Mouse (Mus musculus) liver, embryonic 13.5 days (tissue): ENCODE results near the gene Gpr135. TPM values are rescaled to one million over a fixed set of nuclear protein-coding genes. Genes with fewer than 3 reads are reported as not detected.
"Not testable (repeated sequence)": the region's sequence is repeated elsewhere in the genome, so short reads cannot be mapped to it uniquely, and the experiment has no call there.

Experiments
- ATAC-seq: fragments of 200-750 bp; cut with Nextera tagmentation; 2 replicates; pipeline ENCODE4 v1.8.0; 2017; ENCODE audit warnings: low read depth, mild to moderate bottlenecking, moderate number of reproducible peaks, moderate library complexity
- DNase-seq: peaks from one replicate; pipeline ENCODE4 v3.0.0; 2022
- H3K27ac ChIP-seq: fragments of 300-500 bp; sonication (generic); 2 replicates; pipeline ENCODE4 v1.5.1; 2015; ENCODE audit warnings: moderate library complexity, mild to moderate bottlenecking, inconsistent platforms
- H3K27me3 ChIP-seq: fragments of 300-500 bp; sonication (generic); 2 replicates; pipeline ENCODE4 v1.6.1; 2015; ENCODE audit warnings: mild to moderate bottlenecking, inconsistent platforms
- H3K36me3 ChIP-seq: fragments of 300-500 bp; sonication (generic); 2 replicates; pipeline ENCODE4 v1.6.1; 2015; ENCODE audit warnings: mild to moderate bottlenecking, inconsistent platforms
- H3K4me1 ChIP-seq: fragments of 300-500 bp; sonication (generic); replicated peaks from 2 replicates; pipeline ENCODE4 v1.6.1; 2015; ENCODE audit warnings: inconsistent platforms
- H3K4me2 ChIP-seq: fragments of 300-500 bp; sonication (generic); 2 replicates; pipeline ENCODE4 v1.6.1; 2015; ENCODE audit warnings: inconsistent platforms, mild to moderate bottlenecking, moderate library complexity
- H3K4me3 ChIP-seq: fragments of 300-500 bp; sonication (generic); replicated peaks from 2 replicates; pipeline ENCODE4 v1.5.1; 2015; ENCODE audit warnings: mild to moderate bottlenecking, inconsistent platforms
- H3K9ac ChIP-seq: fragments of 300-500 bp; sonication (generic); 2 replicates; pipeline ENCODE4 v1.6.1; 2015; ENCODE audit warnings: mild to moderate bottlenecking, inconsistent platforms
- H3K9me3 ChIP-seq: fragments of 300-500 bp; sonication (generic); replicated peaks from 2 replicates; pipeline ENCODE4 v1.6.1; 2016; ENCODE audit warnings: inconsistent platforms
- WGBS: fragments of 180-500 bp; shearing (Covaris S2); methylation state at CpG from one replicate; pipeline ENCODE4 v1.1.7; 2015; ENCODE audit not compliant: insufficient replicate concordance; 5-methylcytosine and 5-hydroxymethylcytosine counted together
- polyA plus RNA-seq: library from polyadenylated mRNA; unstranded; fragments of >200 nt; fragmentation: Nextera tagmentation; extraction: Ambion mirVana; gene quantifications from 2 replicates; pipeline ENCODE4 v1.2.1, GENCODE M21; 2015

Gpr135 gene
- polyA plus RNA-seq, 1 experiment from 2014 or later = 0.09 TPM

DNA sequence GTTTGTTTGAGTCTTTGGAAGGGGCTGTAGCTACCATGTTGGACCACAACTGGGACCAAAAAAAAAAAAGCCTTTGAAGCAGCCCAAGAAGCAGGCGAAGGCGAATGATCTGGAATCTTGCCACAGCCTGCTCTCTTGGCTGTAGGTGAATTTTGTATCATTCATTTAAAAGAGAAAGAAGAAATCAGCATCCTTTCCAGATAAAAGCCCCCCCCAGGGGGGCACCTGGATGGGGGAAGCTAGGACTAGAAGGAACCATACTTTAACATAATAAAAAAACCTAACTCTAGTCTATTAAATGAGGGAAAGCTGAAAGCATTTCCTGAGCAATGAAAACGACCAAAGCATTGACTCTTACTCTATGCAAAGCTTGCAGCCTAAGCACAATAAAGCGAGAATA is 20.1 kb downstream of the Gpr135 start:
- H3K4me1 ChIP-seq = no peaks in the 10 kb centered on the region
- H3K9ac ChIP-seq = no peak overlapping the region
- 57% methylated on average over 4 of the region's 4 CpGs for WGBS
- no peaks in the 10 kb centered on the region for H3K36me3 ChIP-seq
- no peak overlapping the region for H3K4me2 ChIP-seq
- ATAC-seq (no peak), DNase-seq (no peak)
- no peaks in the 10 kb centered on the region for H3K27me3 ChIP-seq
- H3K9me3 ChIP-seq = no peaks in the 10 kb centered on the region
- H3K4me3 ChIP-seq = no peak overlapping the region
- H3K27ac ChIP-seq = no peak overlapping the region

DNA sequence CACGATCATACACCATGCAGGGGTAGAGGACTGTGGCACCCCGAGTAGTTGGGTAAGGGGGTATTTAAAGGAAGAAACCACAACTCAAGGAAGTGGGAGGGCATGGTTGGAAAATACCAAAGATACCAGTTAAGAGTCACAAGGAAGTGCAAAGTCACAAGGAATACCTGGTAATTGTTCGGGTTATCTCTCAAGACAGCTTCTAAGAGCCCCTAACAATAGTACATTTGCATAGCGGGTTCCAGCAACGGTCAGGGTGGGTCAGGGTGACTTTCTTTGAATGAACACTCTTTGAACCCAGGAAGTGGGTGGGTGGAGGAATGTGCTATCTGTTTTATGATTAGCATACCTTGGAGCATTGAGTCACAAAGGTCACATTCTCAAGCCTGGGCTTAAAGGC is 20.8 kb downstream of the Gpr135 start:
- H3K4me3 ChIP-seq, H3K36me3 ChIP-seq, H3K4me2 ChIP-seq, H3K4me1 ChIP-seq, H3K9me3 ChIP-seq, DNase-seq, ATAC-seq, H3K27ac ChIP-seq, H3K9ac ChIP-seq, H3K27me3 ChIP-seq: not testable (repeated sequence)
- WGBS = 69% methylated on average over 5 of the region's 5 CpGs

DNA sequence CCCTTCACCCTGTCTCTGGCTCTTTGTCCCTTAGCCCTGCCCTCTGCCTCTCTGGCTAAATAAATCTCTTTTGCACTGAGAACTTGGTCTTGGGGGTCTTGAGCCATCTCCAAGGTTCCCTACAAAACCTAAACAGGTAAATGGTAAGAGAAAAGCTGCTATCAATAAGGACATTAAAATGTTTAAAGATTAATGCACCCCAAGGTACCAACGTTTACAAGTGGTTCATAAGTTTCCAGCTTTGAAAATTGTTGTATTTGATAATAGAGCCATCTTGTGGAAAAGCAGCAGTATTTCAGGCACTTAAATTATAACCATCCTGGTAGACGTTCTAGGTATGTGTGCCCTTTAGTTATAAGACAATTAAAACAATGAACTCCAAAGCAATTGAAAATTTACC is 23.4 kb downstream of the Gpr135 start:
- Histone ChIP-seq H3K27ac (no peak overlapping the region), H3K4me3 (no peak overlapping the region), H3K9ac (no peak overlapping the region), H3K4me1 (no peaks in the 10 kb centered on the region), H3K9me3 (no peaks in the 10 kb centered on the region), H3K4me2 (no peak overlapping the region), H3K27me3 (no peaks in the 10 kb centered on the region), H3K36me3 (no peaks in the 10 kb centered on the region)
- no peak for DNase-seq
- no peak for ATAC-seq
- 6% methylated on average over 2 of the region's 2 CpGs for WGBS

DNA sequence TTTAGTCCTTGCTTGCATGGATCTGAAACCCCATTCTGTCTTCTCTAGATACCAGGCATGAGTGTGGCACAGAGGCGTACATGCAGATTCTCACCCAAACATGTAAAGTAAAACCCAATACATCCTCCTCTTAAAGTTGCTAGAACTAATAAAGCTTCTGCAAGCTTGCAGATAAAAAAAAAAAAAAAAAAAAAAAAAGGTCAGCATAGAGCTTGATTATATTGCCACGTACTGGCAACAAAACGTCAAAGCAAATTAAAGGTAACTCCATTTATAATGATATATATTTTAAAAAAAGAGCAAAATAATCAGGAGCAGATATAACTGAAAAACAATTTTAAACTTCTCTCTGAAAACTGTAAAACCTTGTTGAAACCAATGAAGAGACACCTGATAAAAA is 29.7 kb downstream of the Gpr135 start:
- no peak overlapping the region for H3K4me3 ChIP-seq
- no peaks in the 10 kb centered on the region for H3K9me3 ChIP-seq
- ATAC-seq (no peak), DNase-seq (no peak)
- H3K9ac ChIP-seq = no peak overlapping the region
- no peaks in the 10 kb centered on the region for H3K4me1 ChIP-seq
- WGBS = 76% methylated on average over 3 of the region's 3 CpGs
- no peaks in the 10 kb centered on the region for H3K36me3 ChIP-seq
- H3K27me3 ChIP-seq = no peaks in the 10 kb centered on the region
- H3K27ac ChIP-seq = no peak overlapping the region
- H3K4me2 ChIP-seq = no peak overlapping the region

DNA sequence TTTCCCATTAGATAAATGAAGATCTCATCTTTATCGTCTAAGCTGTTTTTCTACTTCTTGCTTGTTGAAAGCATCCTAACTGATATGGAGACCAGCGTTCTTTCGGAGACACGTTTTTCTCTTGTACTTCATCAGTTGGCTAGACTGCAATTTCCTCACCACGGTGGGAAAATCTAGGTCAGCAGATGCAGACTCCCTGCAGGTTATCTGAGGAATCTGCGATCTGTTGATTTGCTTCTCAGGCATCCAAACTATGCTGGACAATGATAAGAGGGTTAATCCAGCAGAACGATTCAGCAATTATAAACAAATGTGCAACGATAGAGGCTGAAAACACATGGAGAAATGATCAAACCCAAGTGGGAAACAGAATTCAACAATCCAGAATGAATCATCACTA is 31.4 kb downstream of the Gpr135 start:
- Histone ChIP-seq H3K9ac (no peak overlapping the region), H3K36me3 (no peaks in the 10 kb centered on the region), H3K4me1 (no peaks in the 10 kb centered on the region), H3K27me3 (no peaks in the 10 kb centered on the region), H3K4me2 (no peak overlapping the region), H3K9me3 (no peaks in the 10 kb centered on the region), H3K4me3 (no peak overlapping the region), H3K27ac (no peak overlapping the region)
- WGBS = 61% methylated on average over 8 of the region's 8 CpGs
- DNase-seq (no peak), ATAC-seq (no peak)

DNA sequence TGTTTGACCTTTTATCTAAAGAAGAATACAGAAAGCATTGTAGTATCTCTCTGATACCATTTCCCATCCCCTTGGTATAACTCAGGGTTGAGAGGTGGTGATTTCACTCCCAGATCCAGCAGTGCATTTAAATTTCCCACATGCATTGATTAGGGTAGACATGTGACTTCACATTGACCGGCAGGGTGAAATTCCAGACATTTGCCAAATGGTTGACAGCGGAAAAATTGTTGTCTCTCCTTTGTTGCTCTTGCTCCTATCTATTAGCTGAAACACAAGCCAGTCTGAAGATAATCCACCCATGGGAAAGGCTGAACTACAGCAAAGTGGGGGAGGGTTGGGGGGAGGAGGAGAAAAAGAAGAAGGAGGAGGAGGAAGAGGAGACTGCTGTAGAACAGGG is 32.1 kb downstream of the Gpr135 start:
- WGBS = 58% methylated on average over 2 of the region's 2 CpGs
- Histone ChIP-seq H3K9me3 (no peaks in the 10 kb centered on the region), H3K36me3 (no peaks in the 10 kb centered on the region), H3K9ac (no peak overlapping the region), H3K4me1 (no peaks in the 10 kb centered on the region), H3K4me2 (no peak overlapping the region), H3K4me3 (no peak overlapping the region), H3K27ac (no peak overlapping the region), H3K27me3 (no peaks in the 10 kb centered on the region)
- ATAC-seq = no peak
- no peak for DNase-seq

DNA sequence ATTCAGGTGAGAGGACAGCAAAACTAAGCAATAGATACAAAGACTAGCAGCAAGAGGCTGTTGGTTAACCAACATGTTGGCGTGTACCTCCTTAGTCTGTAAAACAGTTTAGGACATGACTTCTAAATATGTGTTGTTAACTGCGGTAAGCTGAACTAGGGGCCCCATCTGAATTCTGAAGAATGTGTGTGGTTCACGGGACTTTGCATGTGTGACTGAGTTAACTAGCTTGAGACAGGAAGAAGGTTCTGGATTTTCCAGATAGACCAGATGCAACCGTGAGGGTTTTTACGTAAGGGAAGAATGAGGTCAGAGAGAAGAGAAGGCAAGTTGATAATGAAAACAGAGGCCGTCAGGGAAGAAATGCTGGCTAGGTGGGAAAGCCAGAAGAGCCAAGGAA is 33.9 kb downstream of the Gpr135 start:
- Histone ChIP-seq H3K27me3 (no peaks in the 10 kb centered on the region), H3K9me3 (no peaks in the 10 kb centered on the region), H3K4me1 (no peaks in the 10 kb centered on the region), H3K27ac (no peak overlapping the region), H3K36me3 (no peaks in the 10 kb centered on the region), H3K4me3 (no peak overlapping the region), H3K9ac (no peak overlapping the region), H3K4me2 (no peak overlapping the region)
- 53% methylated on average over 6 of the region's 6 CpGs for WGBS
- DNase-seq = no peak
- ATAC-seq = no peak

DNA sequence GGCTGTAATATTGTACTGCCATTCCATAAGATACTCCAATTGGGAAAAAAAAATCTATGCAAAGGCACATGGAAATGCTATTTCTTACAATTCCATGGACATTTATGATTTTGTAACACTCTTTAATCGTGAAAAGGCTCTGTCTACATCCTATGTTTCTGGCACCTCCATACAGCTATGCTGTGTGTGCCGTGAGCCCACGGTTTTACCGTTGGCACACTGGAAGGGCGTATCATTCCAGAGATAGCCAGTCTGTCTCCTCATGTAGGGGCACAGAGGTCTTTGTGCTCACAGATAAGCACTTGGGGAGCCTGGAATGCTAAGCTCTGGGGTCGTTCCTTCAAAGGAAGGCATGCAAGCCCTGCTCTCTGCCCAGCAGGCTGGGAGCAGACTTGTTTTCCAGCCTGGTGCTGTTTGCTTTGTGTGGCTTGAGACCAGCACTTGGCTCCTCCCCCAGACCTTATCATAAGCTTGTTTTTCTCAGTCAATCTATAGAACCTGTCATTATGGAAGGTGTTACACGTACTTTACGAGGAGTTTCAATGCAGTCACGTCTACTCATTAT is 34.7 kb downstream of the Gpr135 start:
- DNase-seq (no peak), ATAC-seq (no peak)
- 52% methylated on average over 9 of the region's 9 CpGs for WGBS
- H3K27me3 ChIP-seq = no peaks in the 10 kb centered on the region
- H3K4me3 ChIP-seq = no peak overlapping the region
- H3K9me3 ChIP-seq = no peaks in the 10 kb centered on the region
- no peaks in the 10 kb centered on the region for H3K4me1 ChIP-seq
- no peak overlapping the region for H3K9ac ChIP-seq
- H3K4me2 ChIP-seq = no peak overlapping the region
- H3K27ac ChIP-seq = no peak overlapping the region
- no peaks in the 10 kb centered on the region for H3K36me3 ChIP-seq

DNA sequence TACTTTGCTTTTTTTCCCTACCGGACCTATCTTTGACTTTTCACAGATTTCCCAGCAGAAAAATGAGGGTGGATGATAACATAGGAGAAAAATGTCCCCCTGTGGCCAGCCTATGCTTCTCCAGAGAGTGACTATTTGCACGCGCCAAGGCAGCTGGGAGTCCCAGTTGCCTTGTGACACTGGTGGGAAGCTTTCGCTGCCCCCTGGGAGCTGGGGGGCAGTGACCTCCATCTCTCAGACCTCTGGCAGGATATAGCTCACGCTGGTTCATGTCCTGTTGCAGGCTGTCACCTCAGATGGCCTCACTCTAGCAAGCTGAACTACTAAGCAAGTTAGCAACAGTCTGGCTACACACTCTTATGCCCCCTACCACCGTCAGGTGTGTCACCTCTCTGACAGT is 39.1 kb downstream of the Gpr135 start:
- H3K9ac ChIP-seq = no peak overlapping the region
- H3K27me3 ChIP-seq = no peaks in the 10 kb centered on the region
- no peak overlapping the region for H3K4me2 ChIP-seq
- 57% methylated on average over 6 of the region's 6 CpGs for WGBS
- H3K4me1 ChIP-seq = no peaks in the 10 kb centered on the region
- H3K4me3 ChIP-seq = no peak overlapping the region
- no peaks in the 10 kb centered on the region for H3K36me3 ChIP-seq
- H3K9me3 ChIP-seq = no peaks in the 10 kb centered on the region
- no peak overlapping the region for H3K27ac ChIP-seq
- DNase-seq = no peak
- ATAC-seq = no peak

DNA sequence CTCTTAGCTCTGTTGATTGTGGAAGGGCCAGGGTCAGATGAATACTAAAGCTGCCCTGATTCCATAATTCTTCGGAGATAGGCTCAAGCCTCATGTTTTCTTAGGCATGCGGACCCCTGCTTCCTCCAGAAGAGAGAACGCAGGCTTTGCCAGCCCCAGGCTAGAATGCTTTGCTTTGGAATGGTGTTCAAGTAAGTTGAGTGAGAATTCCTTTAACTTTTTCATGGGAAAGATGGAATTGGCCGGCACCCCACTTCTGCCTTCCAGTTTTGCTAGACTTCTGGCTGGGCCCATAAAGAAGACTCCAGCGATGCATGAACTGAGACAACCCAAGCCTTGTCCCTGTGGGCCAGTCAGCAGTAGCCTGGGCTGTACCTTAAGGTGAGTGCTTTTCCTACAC is 39.8 kb downstream of the Gpr135 start:
- no peak for DNase-seq
- Histone ChIP-seq H3K9ac (no peak overlapping the region), H3K4me1 (no peaks in the 10 kb centered on the region), H3K27me3 (no peaks in the 10 kb centered on the region), H3K36me3 (no peaks in the 10 kb centered on the region), H3K27ac (no peak overlapping the region), H3K4me2 (no peak overlapping the region), H3K4me3 (no peak overlapping the region), H3K9me3 (no peaks in the 10 kb centered on the region)
- ATAC-seq = no peak
- WGBS = 74% methylated on average over 5 of the region's 5 CpGs

DNA sequence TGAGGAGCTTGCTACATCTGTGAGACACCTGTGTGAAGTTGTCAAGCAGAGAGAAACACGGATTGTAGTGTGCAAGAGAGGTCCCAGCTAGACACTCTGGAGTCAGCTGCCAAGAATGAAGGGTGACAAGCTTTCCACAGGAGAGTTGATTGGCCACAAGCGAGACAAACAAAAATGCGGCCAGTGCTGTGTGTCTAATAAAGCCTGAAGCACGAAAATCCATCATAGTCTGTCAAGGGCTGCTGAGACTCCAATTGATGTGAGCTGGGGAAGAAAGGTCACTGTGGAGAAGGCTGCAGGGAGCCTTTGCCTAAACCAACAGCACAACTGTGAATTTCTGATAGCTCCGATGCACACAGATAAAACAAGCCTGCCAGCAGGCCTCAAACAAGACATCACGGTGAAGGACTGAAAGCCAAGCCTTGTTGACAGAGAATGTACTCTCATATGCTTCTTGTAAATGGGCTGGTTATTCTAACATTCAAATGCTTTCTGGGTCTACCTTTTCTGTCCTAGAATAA is 45.6 kb downstream of the Gpr135 start:
- Histone ChIP-seq H3K4me1 (peaks cover 9% of the 10 kb centered on the region), H3K4me3 (no peak overlapping the region), H3K36me3 (no peaks in the 10 kb centered on the region), H3K4me2 (no peak overlapping the region), H3K27me3 (no peaks in the 10 kb centered on the region), H3K27ac (no peak overlapping the region), H3K9me3 (0 out of 2 replicates have a peak, but pooled peaks cover 8% of the 10 kb centered on the region), H3K9ac (no peak overlapping the region)
- DNase-seq (no peak), ATAC-seq (no peak)
- 56% methylated on average over 6 of the region's 6 CpGs for WGBS

DNA sequence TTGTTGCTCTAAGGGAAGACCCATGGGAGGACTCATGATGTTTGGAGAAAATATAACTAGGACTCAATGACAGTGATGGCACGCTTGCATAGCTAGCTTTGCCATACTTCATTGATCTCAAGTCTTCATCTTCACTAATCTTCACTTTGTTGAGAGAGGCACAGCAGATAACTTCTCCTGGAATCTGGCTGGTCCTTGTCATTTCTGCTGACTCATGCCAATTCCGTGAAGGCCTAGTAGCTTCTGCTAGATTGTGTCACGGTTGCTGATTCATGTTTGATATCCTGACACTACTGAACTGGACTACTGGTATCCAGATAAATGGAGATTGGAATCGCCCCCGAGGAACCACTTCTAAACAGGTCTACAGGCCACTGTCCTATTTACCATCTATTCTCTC is 47.4 kb downstream of the Gpr135 start:
- DNase-seq (no peak), ATAC-seq (no peak)
- 67% methylated on average over 5 of the region's 5 CpGs for WGBS
- Histone ChIP-seq H3K36me3 (no peaks in the 10 kb centered on the region), H3K4me3 (no peak overlapping the region), H3K27ac (no peak overlapping the region), H3K4me2 (no peak overlapping the region), H3K27me3 (no peaks in the 10 kb centered on the region), H3K9ac (no peak overlapping the region), H3K4me1 (peaks cover 9% of the 10 kb centered on the region), H3K9me3 (0 out of 2 replicates have a peak, but pooled peaks cover 8% of the 10 kb centered on the region)
